Mouse (Mus musculus): ENCODE data around the gene Hk2.

The Hk2 gene

DNA sequence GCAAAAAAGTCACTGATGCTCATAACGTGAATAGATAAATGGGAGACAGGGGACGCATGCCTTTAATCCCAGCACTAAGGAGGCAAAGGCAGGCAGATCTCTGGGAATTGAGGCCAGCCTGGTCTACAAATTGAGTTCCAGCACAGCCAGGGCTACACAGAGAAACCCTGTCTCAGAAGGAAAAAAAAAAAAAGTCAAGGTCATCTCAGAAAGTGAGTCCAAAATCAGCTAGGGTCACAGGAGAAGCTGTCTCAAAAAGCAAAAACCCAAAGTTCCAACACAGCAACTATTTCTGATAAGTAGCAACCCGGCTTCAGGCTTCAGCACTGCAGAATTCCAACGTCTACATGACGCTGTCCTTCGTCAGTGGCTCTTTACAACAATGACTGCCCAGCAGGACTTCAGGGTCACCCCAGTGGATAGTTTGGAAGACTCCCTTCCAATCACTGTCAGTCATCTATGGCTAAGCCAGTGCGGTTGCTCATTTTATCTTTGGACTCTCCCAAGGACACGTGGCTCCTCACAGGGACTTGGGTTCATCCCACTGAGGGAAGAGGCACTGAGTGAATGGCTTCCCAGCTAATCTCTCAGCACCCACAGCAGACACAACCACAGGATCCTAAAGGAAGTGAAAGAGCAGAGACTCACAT, 33.3 kb downstream of the Hk2 start:
- DNase-seq (ENCODE audit: low spot score in 2 of 2): no peak

DNA sequence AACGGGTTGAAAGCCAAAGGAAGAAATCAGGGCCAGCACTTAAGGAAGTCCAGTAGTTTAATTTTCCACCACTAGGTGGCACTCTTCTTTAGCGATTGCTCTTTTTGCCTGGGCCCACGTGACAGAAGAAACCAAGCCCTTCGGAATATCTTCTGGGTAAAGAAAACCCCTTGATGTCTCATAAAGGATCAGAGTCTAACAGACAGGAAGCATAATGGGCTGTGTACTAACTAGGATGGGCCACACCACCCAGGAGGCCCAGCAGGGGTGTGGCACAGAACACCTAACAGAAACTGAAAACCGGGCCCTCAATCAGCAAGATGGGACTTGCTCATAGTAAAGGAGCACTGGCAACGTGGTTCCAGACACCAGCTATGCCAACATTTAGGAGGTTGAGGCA, 34.0 kb downstream of the Hk2 start:
- peak; percentile 14 to 51 for DNase-seq (ENCODE audit: low spot score in 2 of 2)

DNA sequence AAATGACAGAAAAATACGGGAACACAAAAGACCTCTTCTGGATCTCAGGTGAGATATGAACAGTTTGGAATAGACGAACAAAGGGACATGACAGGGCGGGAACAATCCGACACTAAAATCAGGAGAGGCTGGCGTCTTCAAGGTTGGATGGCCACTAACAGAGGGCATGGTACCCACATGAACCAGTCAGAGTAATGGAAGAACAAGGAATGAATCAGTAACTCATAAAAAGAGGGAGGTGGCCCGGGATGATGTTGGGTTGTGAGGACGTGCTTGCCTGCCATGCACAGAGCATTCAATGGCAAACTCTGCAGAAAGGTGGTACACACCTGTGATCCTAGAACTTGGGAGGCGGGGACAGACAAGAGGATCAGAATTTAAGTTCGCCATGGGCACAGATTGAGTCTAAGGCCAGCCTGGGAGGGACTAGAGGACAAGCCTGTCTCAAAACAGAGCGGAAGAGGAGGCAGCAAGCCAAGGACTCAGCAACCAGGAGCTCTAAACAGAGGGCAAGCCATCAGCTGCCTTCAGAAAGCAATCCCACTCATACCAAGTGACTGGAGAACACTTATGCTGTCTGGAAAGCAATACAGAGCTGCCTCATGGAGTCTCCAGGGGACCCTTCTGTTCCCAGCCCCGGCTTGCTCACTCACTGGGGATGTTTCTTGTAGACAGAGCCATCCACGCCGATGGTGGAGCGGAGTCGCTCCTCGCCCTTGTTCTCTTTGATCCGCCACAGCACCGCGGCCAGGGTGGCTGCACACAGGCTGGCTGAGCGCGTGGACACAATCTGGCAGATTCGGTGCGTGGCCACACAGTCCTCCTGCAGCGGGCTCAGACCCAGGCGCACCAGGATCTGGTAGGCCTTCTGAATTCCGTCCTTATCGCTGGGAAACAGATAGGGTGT, 36.4 kb downstream of the Hk2 start:
- no peak for DNase-seq (ENCODE audit: low spot score in 2 of 2)

DNA sequence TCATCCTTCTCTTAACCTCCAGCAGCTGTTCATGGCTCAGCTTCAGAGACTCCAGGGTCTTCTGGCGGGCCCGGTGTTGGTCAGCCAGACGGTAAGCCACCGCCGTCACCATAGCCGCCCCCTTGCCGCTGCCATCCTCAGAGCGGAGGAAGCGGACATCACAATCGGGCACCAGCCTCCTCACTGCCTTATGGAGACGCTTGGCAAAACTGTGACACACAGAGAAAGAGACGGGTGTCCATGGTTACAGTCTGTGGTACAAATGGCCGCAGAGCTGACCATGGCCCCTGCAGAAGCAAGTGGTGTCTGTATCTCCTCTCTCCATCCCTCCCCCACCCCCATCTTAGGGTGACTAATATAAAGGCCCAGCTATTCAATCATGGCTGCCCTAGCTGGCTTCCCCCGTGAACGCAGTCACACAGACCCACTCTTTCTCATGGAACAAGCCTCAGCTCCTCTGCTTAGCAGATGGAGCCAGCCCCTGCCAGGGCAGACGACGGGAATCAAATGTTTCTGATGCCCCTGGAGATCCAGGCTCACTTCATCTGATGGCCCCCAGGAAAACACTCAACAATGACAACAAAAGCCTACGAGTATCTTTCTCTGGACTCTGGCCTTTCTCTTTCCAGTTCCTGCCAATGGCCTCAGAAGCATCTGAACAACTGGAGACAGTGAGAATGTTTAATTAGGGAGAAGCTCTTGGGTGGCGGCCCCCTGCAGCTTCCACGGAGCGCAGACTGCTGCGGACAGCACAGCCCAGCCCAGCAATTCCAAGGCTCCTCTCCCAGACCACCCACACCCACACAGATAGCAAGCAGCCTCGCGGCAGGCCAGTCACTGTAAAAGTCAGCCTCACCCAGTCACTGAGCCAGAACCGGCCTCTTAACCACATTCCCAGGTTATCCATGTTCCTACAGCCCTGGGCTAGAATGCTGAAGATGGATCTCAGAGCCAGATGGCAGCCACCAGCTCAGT, 37.3 kb downstream of the Hk2 start:
- no peak for DNase-seq (ENCODE audit: low spot score in 2 of 2)

DNA sequence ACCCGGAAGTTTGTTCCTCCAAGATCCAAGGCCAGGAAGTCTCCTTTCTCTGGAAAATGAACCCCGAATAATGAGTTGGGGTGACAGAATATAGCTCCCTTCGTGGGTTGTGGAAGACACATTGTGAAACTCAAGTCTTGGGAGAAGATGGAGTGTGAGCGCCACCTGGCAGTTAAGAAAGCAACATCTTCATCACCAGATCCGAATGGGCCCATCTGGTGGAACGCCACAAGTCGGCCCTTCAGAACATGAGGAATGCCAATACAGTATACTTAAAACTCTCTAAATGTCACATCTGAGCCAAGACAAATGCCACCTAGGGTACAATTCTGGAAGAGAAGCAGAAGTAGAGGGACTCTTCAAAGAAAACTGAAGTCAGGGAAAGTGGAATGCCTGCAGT, 38.9 kb downstream of the Hk2 start:
- no peak for DNase-seq (ENCODE audit: low spot score in 2 of 2)

DNA sequence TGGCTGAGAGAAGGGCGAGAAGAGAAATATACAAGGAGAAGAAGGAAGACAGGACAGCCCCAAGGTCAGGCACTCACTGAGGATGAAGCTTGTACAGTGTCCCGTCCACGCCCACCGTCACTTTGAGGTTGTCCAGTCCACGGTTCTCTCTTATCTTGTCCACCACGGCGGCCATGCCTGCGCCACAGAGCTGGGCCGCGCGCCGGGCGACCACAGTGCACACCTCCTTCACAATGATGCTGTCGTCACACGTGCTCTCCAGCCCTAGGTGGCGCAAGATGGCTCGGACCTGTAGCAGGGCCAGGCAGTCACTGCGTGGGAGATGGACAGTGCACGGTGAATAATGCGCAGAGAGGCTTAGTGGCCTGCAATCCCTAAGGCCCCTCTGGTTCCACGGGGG, 45.6 kb downstream of the Hk2 start:
- DNase-seq (ENCODE audit: low spot score in 2 of 2): no peak

DNA sequence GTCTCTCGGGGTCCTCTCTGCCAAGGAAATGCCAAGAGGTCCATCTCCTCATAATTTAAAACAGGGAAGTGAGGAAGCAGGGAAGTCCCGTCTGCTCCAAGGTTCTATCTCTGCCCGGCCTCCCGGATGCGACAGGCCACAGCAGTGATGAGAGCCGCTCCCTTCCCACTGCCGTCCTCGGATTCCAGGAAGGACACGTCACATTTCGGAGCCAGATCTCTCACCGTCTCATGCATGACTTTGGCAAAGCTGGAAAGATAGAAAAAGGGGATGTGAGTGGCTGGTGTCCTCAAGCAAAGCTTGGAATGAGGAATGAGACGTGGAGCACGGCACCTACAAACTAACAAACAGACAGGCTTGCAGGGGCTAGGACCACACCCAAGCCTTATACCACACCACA, 47.0 kb downstream of the Hk2 start:
- no peak for DNase-seq (ENCODE audit: low spot score in 2 of 2)

DNA sequence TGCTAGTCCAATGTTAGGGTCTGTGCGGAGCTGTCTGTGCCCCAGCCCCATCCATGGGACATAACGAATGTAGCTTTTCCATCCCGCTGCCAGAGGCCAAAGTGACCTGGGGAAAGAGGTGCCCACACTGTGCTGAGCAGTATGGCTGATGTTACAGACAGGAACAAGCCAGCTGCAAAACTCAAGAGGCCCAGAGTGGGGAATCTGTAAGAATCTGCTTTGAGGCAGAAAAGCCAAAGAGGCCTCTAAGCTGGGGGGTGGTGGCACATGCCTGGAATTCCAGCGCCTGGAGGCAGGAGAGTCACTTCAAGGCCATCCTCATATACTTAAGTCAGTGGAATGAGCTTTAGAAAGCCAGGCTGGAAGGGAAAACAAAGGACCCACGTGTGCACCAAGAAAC, 50.9 kb downstream of the Hk2 start:
- DNase-seq (ENCODE audit: low spot score in 2 of 2): no peak

DNA sequence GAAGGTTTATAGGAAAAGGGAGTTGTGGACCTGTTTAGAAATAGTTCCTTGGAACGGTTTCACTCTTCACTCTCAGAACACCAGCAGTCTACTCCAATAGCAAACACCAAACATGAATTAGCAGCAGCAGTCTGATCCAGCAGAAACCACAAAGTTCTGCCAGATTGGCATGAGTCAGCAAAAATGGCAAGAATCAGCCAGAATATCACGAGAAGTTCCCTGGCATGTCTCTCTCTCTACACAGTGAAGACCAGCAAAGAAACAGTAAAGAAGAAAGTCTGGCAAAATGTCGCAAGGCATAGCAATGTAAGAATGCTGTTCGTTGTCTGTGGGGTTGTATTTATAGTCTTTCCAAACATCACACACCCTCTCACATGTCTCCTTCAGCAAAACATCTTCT, 58.1 kb downstream of the Hk2 start:
- no peak for DNase-seq (ENCODE audit: low spot score in 2 of 2)

DNA sequence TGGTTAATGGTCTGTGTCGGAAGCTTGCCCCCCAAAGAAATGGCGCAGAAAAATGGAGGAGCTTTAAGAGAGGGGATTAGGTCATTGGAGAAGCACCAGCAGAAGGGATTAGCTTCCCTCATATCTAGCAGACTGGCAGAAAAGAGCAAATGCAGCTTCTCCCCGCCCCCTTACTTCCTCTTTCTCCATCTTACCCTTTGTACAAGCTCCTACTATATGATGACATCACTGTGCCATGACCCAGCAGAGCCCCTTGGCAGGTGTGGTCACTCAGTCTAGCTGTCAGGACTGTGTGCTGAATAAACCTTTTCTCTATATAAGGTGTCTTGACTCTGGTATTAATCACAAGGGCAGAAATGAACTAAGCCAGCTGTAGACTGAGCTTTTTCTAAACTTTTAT, 58.6 kb downstream of the Hk2 start:
- DNase-seq (ENCODE audit: low spot score in 2 of 2): no peak

DNA sequence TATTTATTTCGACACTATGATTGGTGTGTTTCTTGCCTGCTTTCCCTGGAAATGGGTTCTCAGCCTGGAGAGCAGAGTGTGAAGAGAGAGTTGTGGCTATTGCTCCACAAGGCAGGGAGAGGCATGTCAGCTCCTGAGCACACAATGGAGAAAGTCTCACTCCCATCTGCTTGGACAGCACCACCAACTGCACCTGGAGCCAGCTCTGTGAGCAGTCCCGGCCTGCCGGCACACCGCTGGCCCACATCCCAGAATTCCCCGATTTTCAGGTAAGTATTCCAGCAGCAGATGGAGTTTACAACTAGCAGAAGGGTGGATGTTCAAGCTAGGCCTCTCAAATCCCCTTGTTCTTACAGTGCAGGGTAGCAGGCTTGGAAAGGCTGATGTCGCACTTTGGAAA, 59.0 kb downstream of the Hk2 start:
- DNase-seq (ENCODE audit: low spot score in 2 of 2): no peak

DNA sequence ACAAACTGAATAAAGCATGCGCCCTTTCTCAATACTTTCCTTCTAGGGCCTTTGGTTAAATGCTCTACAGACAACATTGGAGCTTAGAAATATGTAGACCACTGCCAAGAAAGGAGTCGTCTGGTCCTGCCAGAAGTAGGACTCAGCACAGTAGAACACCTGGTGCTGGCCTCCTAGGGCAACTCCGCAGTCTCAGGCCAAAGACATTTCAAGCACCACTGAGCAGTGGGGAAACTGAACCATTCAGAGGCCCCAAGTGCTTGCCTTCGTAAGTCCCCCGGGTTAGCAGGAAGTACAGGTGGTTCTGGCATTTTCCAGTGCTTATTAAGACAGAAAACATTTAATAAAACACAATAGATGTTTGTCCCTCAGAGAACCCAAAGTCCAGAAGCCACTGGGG, 59.4 kb downstream of the Hk2 start:
- DNase-seq (ENCODE audit: low spot score in 2 of 2): no peak

DNA sequence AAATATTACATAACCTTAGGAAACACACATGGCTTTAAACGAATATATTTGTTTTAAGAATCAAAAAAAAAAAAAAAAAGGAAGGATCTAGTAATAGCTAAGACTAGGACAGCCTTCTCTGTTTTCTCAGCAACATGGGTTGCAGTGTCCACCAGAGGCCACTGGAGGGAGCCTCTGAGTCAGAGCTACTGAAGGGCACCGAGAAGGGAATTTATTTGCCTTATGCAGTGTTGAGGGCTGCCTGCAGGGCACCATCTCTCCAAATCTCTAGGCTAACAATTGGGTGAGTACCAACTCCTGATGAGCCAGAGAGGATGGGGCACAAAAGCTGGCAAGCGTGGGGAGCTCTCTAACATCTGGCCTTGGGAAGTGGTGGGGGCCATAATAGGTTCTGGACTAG, 60.0 kb downstream of the Hk2 start:
- peak; percentile 70 for DNase-seq (ENCODE audit: low spot score in 2 of 2)

DNA sequence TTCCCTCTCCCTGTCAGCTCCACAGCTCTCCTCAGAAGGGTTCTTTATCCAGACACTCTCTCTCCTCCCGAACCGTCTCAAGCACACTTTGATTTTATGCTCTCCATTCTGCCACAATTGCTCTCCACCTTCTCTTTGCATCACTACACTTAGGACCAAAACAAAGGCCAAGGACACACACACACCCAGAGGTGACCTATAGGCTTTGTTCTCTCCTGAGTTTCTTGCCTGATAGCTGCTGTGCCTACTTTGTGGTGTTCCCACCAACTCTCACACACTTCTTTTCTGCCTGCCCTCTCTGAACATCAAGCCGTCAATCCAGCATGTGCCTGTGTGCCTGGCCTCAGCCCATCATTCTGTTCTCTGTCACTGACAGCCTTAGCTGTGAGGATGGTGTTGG, 66.5 kb downstream of the Hk2 start:
- DNase-seq (ENCODE audit: low spot score in 2 of 2): no peak

DNA sequence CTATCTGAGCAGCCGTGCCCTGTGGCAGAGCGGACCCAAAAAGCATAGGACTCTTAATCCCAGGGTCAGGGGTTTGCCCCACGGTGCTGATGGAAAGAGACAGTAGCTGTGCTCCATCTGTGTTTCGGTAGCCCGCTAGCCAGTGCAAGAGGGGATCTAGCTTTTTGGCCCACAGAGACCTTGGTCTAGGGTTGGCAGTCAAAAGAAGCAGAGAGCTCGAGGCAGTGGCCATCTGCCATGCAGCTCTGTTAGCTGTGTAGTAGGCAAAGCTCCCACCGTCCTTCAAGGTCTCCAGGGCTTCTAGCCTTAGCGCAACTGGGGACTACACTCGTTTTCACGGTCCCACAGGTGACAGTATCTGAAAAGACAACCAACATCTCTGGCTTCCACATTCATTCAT, 67.0 kb downstream of the Hk2 start:
- no peak for DNase-seq (ENCODE audit: low spot score in 2 of 2)

DNA sequence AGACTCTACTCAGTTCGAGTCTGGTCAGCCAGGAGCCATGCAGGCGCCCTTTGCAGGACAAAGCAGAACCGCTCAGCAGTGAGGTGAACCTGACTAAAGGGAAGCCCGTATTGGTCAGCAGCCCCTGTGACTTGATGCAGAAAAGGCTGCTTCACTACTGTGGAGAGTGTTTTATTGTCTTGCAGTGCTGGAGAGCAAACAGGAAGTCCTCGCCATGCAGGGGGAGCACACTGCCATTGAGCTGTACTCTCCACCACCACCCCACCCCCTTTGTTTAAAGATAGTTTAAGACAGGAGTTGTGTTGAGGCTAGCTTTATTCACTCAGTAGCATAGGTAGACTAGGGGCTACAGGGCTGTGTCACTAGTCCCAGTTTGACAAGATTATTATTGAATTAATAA, 69.0 kb downstream of the Hk2 start, which contains the start of gene Pole4:
Gene Pole4 (minus strand): TSS at position 145 of the 400 bp plus-strand sequence.
- no peak for DNase-seq (ENCODE audit: low spot score in 2 of 2)

DNA sequence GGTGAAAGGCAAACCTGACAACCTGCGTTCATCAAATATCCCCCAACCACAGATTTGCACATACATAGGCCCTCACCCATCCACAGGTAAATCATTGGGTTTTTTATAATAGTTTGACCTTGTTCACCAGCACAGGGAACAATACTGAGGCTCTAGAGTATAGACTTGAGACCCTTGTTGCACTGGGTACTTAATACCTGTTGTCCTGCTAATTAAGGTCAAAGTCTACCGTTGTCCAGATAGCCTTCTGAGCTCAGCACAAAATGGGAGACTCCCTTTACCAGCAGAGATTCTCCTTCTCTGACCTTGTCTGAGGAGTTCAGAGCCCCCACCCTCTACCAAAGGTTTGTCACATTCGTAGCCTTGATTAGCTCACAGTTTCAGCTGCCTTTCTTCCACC, 70.5 kb downstream of the Hk2 start:
- no peak for DNase-seq (ENCODE audit: low spot score in 2 of 2)

DNA sequence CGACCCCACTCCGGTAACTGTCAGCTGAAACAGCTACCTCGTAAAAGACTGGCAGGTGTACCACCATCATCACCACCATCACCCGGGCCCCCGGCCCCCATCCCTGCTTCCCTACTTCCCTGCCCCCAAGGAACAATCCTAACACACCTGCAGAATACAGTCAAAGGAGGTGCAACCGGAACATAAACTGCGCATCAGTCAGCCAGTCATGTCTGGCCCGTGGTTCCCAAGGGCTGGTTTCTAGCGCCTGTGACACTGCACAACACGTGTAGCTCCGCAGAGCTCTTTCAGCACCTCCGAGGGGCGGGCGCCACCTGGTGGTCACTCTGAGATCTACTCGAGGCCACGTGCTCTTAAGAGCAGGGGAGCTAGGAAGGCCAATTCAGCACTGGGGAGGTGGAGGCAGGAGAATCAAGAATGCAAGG, 71.6 kb downstream of the Hk2 start:
- DNase-seq (ENCODE audit: low spot score in 2 of 2): peak; percentile 79 to 85

DNA sequence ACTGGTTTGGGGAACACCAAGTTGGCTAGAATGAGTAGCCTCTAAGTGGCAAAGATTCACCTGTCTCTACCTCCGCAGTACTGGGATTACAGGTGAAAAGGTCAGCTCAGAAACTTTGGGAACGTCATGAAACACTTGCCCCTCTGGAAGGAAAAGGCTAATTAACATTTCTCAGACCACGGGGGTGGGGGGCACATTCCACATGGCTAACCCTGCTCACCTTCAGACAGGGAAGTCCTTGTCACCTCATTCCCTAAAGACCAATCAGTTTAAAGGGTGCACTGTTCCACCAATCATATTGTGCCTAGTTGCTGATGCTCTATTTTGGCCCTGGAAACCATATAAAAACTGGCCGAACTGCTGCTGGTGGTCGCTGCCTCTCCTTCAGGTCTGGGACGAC, 73.0 kb downstream of the Hk2 start:
- DNase-seq (ENCODE audit: low spot score in 2 of 2): no peak

DNA sequence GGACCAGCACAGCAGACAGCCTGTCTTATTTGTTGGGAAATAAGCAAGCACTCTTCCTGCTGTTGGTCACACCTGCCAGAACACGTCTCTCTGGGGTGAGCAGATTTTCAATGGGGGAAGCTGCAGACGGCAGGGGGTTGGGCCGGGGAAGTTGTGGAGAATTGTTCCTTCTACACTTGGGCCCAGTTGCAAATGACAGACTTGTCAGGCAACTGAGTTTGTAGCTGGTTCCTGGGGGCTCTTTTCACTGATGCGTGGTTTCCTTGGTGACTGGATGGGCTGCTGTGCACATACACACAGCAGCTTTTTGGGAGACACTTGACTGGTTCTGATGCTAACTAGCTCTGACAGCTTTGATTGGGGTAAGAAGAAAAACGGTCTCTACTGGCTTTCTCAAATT, 74.4 kb downstream of the Hk2 start:
- DNase-seq (ENCODE audit: low spot score in 2 of 2): no peak

DNA sequence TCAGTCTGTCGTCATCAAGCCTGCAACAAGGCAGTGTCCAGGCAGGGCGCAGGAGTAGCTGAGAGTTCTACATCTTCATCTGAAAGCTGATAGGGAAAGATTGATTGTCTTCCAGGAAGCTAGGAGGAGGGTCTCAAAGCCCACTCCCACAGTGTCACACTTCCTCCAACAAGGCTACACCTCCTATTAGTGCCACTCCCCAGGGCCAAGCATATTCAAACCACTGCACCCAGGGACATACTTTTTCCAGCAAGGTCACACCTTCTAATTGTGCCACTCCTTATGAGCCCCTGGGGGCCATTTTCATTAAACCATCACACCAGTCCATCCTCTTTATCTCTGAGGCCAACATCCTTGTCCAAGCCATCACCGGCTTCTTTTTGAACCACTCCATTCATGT, 77.5 kb downstream of the Hk2 start:
- DNase-seq (ENCODE audit: low spot score in 2 of 2): no peak

DNA sequence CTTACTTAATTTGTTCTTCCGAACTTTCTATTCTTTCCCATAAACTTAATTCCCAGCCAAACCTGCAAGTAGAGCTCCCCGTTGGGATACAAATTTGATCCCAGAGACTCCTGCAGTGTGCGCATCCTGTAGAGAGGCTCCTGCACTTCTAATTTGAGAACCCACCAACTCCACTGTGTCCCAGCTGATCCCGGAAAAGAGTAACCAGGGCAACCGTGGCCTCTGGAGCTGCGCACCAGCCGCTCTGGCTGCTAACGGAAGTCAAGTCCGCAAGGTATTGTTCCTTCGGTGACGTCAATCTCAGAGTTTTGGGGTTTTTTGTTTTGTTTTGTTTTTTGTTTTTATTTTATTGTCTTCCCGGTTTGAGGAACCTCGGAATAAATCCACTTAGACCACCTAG, 79.6 kb downstream of the Hk2 start:
- no peak for DNase-seq (ENCODE audit: low spot score in 2 of 2)
